Mouse (Mus musculus) kidney, postnatal 4 days (tissue): ENCODE results near the gene Ext2.

ENCODE experiments used
- DNase-seq, 2 experiments: peaks; one replicate each; pipeline ENCODE4 v3.0.0; 2021; ENCODE audit warnings: mixed read lengths in 2 of 2

The Ext2 gene

DNA sequence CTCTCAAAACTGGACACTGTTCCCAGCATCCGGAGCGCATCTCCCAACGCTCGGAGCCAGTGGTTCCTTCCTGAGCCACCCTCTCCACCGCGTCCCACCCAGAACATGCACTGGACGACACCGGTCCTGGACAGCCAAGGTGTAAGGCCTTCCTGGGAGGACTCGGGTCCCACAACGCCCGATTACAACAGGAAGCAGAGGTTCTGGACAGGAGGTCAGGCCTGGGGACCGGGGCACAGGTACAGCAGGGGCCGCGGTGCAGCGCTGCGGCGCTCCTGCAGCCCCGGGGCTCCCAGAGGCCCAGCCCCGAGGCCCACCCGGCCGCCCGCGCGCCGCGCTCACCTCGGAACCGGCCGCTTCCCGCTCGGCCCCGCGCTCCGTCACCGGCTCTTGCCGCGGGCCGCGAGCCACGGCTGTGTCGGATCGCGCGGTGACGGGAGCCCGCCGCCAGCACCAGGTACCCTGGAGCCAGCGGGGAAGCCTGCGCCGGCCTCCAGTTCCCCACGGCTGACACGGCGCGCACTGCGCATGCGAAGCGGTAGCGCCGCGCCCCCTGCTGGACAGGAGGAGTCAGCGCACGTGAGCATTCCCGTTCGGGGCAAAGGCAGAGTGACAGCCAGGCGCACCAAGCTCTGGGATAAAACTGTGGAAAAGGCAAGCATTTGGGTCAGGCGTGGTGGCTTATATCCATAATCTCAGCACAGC is at the start of gene Ext2:
TSS of gene Ext2 (minus strand) at position 524 of the 705 bp plus-strand sequence.
- DNase-seq = peak; percentile 94 to 95

DNA sequence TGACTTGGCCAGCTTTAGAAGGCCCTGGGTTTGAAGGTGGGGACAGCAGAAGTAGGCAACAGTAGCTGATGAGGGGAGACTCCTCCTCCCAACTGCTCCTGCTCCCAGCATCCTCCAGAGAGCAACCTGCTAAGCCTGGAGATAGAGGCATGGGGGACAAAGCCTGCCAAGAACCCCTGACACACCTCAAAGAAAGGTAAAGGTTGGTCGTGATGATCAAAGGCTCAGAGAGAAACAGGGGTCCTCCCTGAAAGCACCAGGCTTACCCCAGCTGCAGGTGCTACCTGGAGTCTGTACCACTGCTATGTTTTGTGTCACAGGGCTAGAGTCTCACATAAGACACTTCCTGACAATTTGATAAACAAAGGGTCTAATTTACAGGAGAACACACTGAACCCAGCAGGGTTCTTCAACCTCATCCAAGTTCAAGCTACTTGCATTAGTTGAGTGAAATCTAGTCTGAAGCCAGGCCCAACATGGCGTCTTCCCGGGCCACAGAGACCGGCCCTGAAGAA is 49.1 kb upstream of the Ext2 start:
- DNase-seq = no peak

DNA sequence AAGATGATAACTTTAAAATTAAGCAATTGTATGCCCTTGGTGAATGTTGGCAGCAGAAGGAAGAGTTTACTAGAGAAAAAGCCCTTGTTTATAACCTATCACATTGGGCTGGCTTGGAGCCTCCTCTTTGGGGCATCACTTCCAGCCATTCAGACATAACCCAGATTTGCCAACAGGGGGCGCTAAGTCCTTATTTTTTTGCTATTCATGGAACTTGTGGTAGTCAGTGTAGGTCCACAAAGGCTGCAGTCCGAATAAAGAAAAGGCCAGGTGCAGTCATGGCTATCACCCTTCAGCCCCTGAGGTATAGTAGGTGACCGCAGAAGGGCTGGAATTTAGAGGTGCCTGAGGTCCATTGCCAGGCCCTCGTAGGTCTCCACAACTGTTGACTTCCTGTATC is 48.5 kb upstream of the Ext2 start:
- peak; percentile 79 to 83 for DNase-seq

DNA sequence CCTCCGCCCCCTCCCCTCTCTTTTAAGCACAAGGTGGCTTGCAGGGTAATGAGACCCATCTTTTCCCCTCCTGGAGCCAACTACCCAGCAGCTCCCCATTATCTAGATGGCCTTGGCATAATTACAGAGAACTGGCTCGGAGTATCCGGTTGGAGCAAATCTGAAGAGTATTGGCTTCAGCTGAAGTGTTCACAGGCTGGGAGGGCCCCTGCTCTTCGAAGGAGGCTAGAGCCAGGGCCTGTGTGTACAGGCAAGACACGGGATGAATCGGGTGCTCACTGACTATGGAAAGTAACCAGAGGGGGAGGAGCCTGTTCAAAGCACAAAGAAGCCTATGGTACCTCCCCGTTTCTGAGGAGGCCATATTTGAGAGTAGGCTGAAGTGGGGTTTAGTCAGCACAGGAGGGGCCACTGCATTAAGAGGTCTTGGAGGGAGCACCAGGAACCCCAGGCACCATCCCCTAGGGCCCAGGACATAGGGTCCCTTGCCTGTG is 46.8 kb upstream of the Ext2 start, which contains the start of gene Accsl:
TSS of gene Accsl (minus strand) at position 51 of the 494 bp plus-strand sequence.
- no peak for DNase-seq

- no peak for DNase-seq
Measured at GRCm38 (mm10) chr2:93868566-93868965, 46.2 kb upstream of the Ext2 start.

GRCm38 (mm10) chr2:93863229-93863628 is 40.9 kb upstream of the Ext2 start:
- DNase-seq = no peak

- DNase-seq = no peak
Measured at GRCm38 (mm10) chr2:93858845-93859244, 36.5 kb upstream of the Ext2 start.

DNA sequence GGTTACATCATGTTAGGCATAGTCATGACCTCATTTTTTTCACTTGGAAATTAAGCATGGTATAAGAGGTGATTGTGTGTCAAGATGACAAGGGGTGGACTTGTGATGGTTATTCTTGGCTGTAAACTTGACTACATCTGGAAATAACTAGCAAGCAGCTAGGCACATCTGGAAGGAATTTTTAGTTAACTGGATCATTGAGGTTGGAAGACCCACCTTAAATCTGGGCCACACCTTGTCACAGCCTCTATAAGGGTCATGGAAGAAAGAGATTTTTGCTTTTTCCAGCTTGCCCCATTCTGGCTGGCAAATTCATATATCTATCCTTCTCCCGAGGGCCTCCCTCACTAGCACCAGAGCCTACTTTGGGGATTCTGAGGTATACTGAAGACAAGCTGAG is 28.9 kb upstream of the Ext2 start:
- no peak for DNase-seq

GRCm38 (mm10) chr2:93850317-93850944 is 28.1 kb upstream of the Ext2 start:
- no peak for DNase-seq

GRCm38 (mm10) chr2:93849505-93850089 is 27.2 kb upstream of the Ext2 start, which contains the start of gene Accs:
Gene Accs (minus strand): TSS chr2:93849943.
- DNase-seq = peak; percentile 84 to 91

DNA sequence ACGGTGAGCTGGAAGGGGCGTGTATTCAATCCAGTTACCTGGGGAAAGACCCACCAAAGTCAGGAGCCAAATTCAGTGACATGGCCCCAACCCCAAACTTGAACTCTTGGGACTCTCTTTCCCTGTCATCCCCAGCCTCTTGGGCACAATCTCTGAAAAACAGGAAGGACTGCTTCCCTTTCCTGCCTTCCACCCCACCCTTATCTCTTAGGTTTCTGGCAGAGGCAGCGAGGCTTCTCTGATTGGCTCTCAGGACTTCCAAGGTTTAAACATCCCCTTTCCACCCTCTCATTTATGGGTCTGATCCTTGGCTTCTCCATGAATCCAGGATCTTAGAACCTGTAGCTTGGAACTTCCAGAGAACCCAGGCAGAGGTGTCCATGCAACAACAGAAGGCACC is 19.0 kb upstream of the Ext2 start:
- no peak for DNase-seq

DNA sequence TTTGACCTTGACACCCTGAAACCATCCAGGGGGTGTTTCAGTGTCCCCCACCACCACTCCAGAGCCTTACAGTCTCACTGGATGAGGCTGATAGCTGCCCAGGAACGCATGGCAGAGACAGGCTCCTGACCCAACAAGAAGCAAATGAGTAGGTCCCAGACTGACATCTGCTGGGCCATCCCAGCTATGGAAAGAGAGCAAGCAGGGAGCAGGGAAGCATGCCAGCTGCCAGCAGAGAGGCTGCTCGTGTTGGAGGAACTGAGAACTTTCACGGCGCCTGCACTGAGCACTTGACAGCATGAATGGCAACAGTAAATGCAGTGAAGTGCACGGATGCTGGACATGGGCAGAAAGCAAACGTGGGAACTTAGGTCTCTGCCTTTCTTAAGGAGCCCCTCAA is 17.7 kb upstream of the Ext2 start:
- no peak for DNase-seq

- no peak for DNase-seq
Measured at GRCm38 (mm10) chr2:93838931-93839330, 16.6 kb upstream of the Ext2 start.

- peak in 1 of 2 experiments; percentile 40 for DNase-seq
Measured at GRCm38 (mm10) chr2:93836232-93836785, 13.9 kb upstream of the Ext2 start.

GRCm38 (mm10) chr2:93835596-93835995 is 13.2 kb upstream of the Ext2 start:
- no peak for DNase-seq

- peak; percentile 63 to 79 for DNase-seq
Measured at GRCm38 (mm10) chr2:93823519-93823918, 1.2 kb upstream of the Ext2 start.

DNA sequence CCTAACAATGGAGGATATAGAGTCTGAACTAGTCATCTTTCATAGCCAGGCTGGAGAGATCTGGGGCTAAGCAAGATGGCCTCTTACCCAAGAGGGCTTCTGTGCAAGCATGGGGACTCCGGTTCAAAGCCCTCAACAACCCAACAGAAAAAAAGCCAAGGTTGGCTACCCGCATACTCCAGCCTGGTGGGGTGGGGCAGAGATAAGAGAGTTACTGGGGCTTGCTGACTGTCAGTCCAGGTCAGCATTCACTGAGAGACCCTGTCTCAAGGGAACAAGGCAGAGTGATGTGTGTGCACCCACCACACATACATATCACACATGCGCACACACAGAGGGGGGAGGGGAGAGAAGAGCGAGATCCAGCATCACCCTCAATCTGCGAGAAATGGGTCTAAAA is 4.6 kb downstream of the Ext2 start:
- no peak for DNase-seq

GRCm38 (mm10) chr2:93813343-93813742 is 9.0 kb downstream of the Ext2 start:
- DNase-seq = no peak

GRCm38 (mm10) chr2:93811812-93812211 is 10.6 kb downstream of the Ext2 start:
- DNase-seq = peak; percentile 80 to 84

DNA sequence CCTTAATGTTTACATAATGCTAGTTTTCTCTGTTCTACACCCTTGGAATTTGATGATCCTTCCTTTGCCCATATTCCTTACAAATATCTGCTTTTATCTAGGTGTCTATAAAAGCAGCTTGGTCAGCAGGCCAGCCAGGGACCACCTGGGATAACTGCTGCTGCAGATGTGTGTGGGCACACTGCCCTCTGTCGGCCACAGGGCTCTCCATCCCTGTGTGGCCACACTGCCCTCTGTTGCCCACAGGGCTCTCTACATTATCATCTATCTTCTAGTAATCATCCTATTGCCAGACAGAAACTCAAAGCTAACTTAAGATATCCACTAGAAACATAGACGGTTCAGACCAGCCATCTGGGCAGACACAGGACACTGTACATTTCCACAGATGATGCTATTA is 12.4 kb downstream of the Ext2 start:
- DNase-seq = peak; percentile 68 to 72

DNA sequence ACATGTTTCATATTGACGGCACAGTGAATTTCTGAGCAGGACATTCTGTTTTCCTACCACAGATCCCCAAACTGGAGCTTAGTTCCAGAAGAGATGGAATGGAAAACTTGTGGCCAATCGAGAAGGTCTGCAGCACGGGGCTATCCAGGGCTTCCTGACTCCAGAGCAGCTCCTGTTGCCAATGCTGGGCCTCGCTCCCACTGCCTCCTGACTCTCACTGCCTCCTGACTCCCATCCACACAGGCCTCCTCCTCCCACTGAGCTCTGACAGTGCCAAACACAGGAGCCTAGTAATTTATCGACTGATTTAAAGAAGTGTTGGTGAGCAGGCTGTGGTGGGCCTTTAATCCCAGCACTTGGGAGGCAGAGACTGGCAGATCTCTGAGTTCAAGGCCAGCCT is 14.3 kb downstream of the Ext2 start:
- DNase-seq = no peak

GRCm38 (mm10) chr2:93807440-93807839 is 14.9 kb downstream of the Ext2 start:
- no peak for DNase-seq

- no peak for DNase-seq
Measured at GRCm38 (mm10) chr2:93806487-93807201, 15.7 kb downstream of the Ext2 start.
